Comparison of ENCODE assay signal across 9 mouse cellular contexts in the genomic region with DNA sequence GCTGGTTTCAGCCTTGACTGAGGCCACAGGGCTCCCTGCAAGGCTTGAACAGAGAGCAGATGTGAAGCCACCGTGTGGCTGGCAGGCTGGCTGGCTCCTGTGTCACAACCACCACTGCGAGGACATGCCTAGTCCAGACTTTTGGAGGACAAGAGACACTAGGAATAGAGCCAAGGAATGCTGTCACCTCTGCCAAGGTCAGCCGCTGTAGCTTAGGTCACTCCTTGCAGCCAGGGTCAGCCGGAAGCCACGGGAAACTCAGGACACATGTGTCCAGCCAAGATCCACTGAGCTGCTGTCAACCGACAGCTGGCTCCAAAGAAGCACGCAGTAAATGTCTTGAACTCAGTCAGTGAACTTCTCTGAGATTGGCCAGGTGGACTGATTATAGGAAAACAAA.
DNase-seq lines count a peak whose midpoint lies in the region; TF ChIP-seq lines count a peak whose summit lies in the region.
"Had no signal": no experiment of that assay in that cellular context is flagged by ENCODE, and none has a peak within 500 bp of the region (broad histone marks: within the 10 kb centered on the region; RNA-seq: fewer than 3 reads in every experiment).

No protein-coding gene starts in this region.

- TF ChIP-seq POLR2A in kidney, adult 2 months (IDR thresholded peaks at IDR 0.05; ENCODE audit: low read depth, low read length), result no peak

- TF ChIP-seq CTCF in kidney, adult 2 months (conservative IDR thresholded peaks at IDR 0.05; ENCODE audit: insufficient read depth, insufficient read length, low read depth, low read length), result no peak

- peak; percentile 17 for DNase-seq in embryo, embryonic 10.5 days (ENCODE audit: low spot score)
- DNase-seq in embryo, embryonic 9.5 days (ENCODE audit: extremely low spot score), result no peak
- DNase-seq in gastrocnemius, postnatal 25 days, result peak; percentile 44
- DNase-seq in kidney, adult 2 months, result peak; percentile 94
- peak; percentile 75 for DNase-seq in lung, postnatal 10 days
- DNase-seq in cerebellum, postnatal 4 days (ENCODE audit: low spot score in 2 of 2), result no peak
- DNase-seq in thymus, postnatal 14 days, result no peak
- DNase-seq in layer of hippocampus, adult 9-11 months, result no peak

- H3K4me3 ChIP-seq in kidney, adult 2 months (ENCODE audit: insufficient read depth, low read depth, low read length), result no peak overlapping the region
- H3K4me3 ChIP-seq: embryonic facial prominence, embryonic 12.5 days had no signal

- 43% methylated on average over 7 of the region's 7 CpGs for WGBS in kidney, adult 2 months

- H3K36me3 ChIP-seq in kidney, adult 2 months (ENCODE audit: control insufficient read depth, insufficient read depth, low read length), result no peaks in the 10 kb centered on the region
- H3K36me3 ChIP-seq: embryonic facial prominence, embryonic 12.5 days had no signal

- H3K27me3 ChIP-seq in kidney, adult 2 months (replicated peaks; ENCODE audit: control insufficient read depth, insufficient read depth, low read length), result no peaks in the 10 kb centered on the region

- H3K4me1 ChIP-seq in kidney, adult 2 months (ENCODE audit: control insufficient read depth, insufficient read depth, low read length), result 0 out of 2 replicates have a peak, but pooled peaks cover 4% of the 10 kb centered on the region

- peak overlapping the region; percentile 56; the same call in 1 of the 2 replicates for H3K27ac ChIP-seq in kidney, adult 2 months (ENCODE audit: insufficient read depth, low read depth, low read length)
- H3K27ac ChIP-seq: embryonic facial prominence, embryonic 12.5 days had no signal

Comparison
In these comparisons a context has a peak if more than half of its experiments do, and no peak if none do; other contexts are left out.
1. DNase-seq: peak in embryo, embryonic 10.5 days (single experiment), gastrocnemius, postnatal 25 days (single experiment), kidney, adult 2 months (single experiment) and lung, postnatal 10 days (single experiment); none in embryo, embryonic 9.5 days (single experiment), cerebellum, postnatal 4 days (0 of 2), thymus, postnatal 14 days (single experiment) and layer of hippocampus, adult 9-11 months (single experiment).